Mouse (Mus musculus) MEL (cell line): ENCODE results near the gene Rhbdl3. TPM values are rescaled to one million over a fixed set of nuclear protein-coding genes. Genes with fewer than 3 reads are reported as not detected.
A peak's percentile ranks its signal among the peaks of the same experiment; 100 is the strongest.
"Not testable (repeated sequence)": the region's sequence is repeated elsewhere in the genome, so short reads cannot be mapped to it uniquely, and the experiment has no call there.

ENCODE experiments used
- DNase-seq: peaks from one replicate; pipeline ENCODE4 v3.0.0; 2011; ENCODE audit warnings: low read depth, low spot score
- H3K27ac ChIP-seq: 2 replicates; pipeline ENCODE4 v1.5.1; 2012; ENCODE audit warnings: low read depth, mild to moderate bottlenecking, control low read depth, low read length, moderate library complexity; ENCODE audit not compliant: control insufficient read depth
- H3K27me3 ChIP-seq, 2 experiments: fragments of 150-350 bp in 1 of 2; sonication (generic) in 1 of 2; 2 replicates each; pipeline ENCODE4 v1.6.1; 2012; ENCODE audit warnings: low read length in 2 of 2, mild to moderate bottlenecking in 2 of 2, improper control_type of control experiment in 1 of 2, moderate library complexity in 1 of 2; ENCODE audit not compliant: insufficient read depth in 2 of 2, control insufficient read depth in 1 of 2
- H3K36me3 ChIP-seq, 2 experiments: 2 replicates each; pipeline ENCODE4 v1.6.1; 2012 to 2014; ENCODE audit warnings: low read length in 2 of 2, improper control_type of control experiment in 1 of 2, inconsistent platforms in 1 of 2, mild to moderate bottlenecking in 1 of 2; ENCODE audit not compliant: insufficient read depth in 2 of 2, control insufficient read depth in 1 of 2
- H3K4me1 ChIP-seq, 2 experiments: fragments of 150-350 bp in 1 of 2; sonication (generic) in 1 of 2; 2 replicates each; pipeline ENCODE4 v1.6.1; 2012; ENCODE audit warnings: low read length in 2 of 2, improper control_type of control experiment in 1 of 2, mild to moderate bottlenecking in 1 of 2; ENCODE audit not compliant: insufficient read depth in 2 of 2, control insufficient read depth in 1 of 2
- H3K4me3 ChIP-seq, 2 experiments: fragments of 150-350 bp in 1 of 2; sonication (generic) in 1 of 2; 2 replicates each; pipeline ENCODE4 v1.5.1; 2012; ENCODE audit warnings: low read depth in 2 of 2, low read length in 2 of 2, mild to moderate bottlenecking in 2 of 2, moderate library complexity in 2 of 2, control low read depth in 1 of 2, improper control_type of control experiment in 1 of 2; ENCODE audit not compliant: control insufficient read depth in 1 of 2, insufficient read depth in 1 of 2
- H3K79me2 ChIP-seq: 2 replicates; pipeline ENCODE4 v1.6.1; 2012; ENCODE audit warnings: mild to moderate bottlenecking, low read length, moderate library complexity; ENCODE audit not compliant: control insufficient read depth, poor library complexity, insufficient read depth
- H3K9ac ChIP-seq: 2 replicates; pipeline ENCODE4 v1.6.1; 2012; ENCODE audit warnings: low read depth, mild to moderate bottlenecking, control low read depth, low read length, moderate library complexity; ENCODE audit not compliant: control insufficient read depth, poor library complexity, severe bottlenecking
- H3K9me3 ChIP-seq: fragments of 150-350 bp; sonication (generic); replicated peaks from 2 replicates; pipeline ENCODE4 v1.6.1; 2012; ENCODE audit warnings: mild to moderate bottlenecking, low read length, improper control_type of control experiment, moderate library complexity; ENCODE audit not compliant: insufficient read depth
- CTCF ChIP-seq, 3 experiments: IDR thresholded peaks in 2 of 3; conservative IDR thresholded peaks in 1 of 3; 2 replicates each; pipeline ENCODE4 v1.5.1; 2011 to 2012; ENCODE audit warnings: low read length in 3 of 3, low read depth in 2 of 3, mild to moderate bottlenecking in 2 of 3, improper control_type of control experiment in 1 of 3, inconsistent platforms in 1 of 3, mixed read lengths in 1 of 3, moderate library complexity in 1 of 3; ENCODE audit not compliant: control insufficient read depth in 1 of 3, insufficient read depth in 1 of 3, poor library complexity in 1 of 3, severe bottlenecking in 1 of 3
- ETS1 ChIP-seq: IDR thresholded peaks from 2 replicates; pipeline ENCODE4 v1.6.1; 2012; ENCODE audit warnings: low read depth, mild to moderate bottlenecking, inconsistent platforms, low read length, improper control_type of control experiment, moderate library complexity
- HCFC1 ChIP-seq: IDR thresholded peaks from 2 replicates; pipeline ENCODE4 v1.6.1; 2012; ENCODE audit warnings: low read depth, mild to moderate bottlenecking, inconsistent platforms, low read length, improper control_type of control experiment, moderate library complexity
- KAT2A ChIP-seq: conservative IDR thresholded peaks from 2 replicates; pipeline ENCODE4 v1.6.1; 2012; ENCODE audit warnings: low read depth, low read length, improper control_type of control experiment, inconsistent platforms
- MYC ChIP-seq: IDR thresholded peaks from 2 replicates; pipeline ENCODE4 v1.6.1; 2011; ENCODE audit warnings: low read depth, mild to moderate bottlenecking, low read length, improper control_type of control experiment, moderate library complexity
- NRF1 ChIP-seq: IDR thresholded peaks from 2 replicates; pipeline ENCODE4 v1.6.1; 2014; ENCODE audit warnings: low read depth, mild to moderate bottlenecking, inconsistent platforms, low read length, improper control_type of control experiment, moderate library complexity; ENCODE audit not compliant: poor library complexity, insufficient read depth, severe bottlenecking
- POLR2AphosphoS5 ChIP-seq: IDR thresholded peaks from 2 replicates; pipeline ENCODE4 v1.6.1; 2012; ENCODE audit warnings: low read depth, borderline replicate concordance, mild to moderate bottlenecking, inconsistent platforms, low read length, moderate library complexity, mixed read lengths
- RAD21 ChIP-seq: IDR thresholded peaks from 2 replicates; pipeline ENCODE4 v1.6.1; 2011; ENCODE audit warnings: mild to moderate bottlenecking, low read depth, low read length, improper control_type of control experiment
- TAL1 ChIP-seq: IDR thresholded peaks from 2 replicates; pipeline ENCODE4 v1.6.1; 2012; ENCODE audit warnings: mild to moderate bottlenecking, inconsistent platforms, low read length, moderate library complexity, mixed read lengths
- TBP ChIP-seq: IDR thresholded peaks from 2 replicates; pipeline ENCODE4 v1.8.0; 2011; ENCODE audit warnings: low read depth, low read length, improper control_type of control experiment
- polyA plus RNA-seq, 2 experiments: library from polyadenylated mRNA; stranded (reverse) in 1 of 2; unstranded in 1 of 2; fragments of >175 nt in 1 of 2; fragments of >200 nt in 1 of 2; gene quantifications; 2 replicates each; pipeline versions ENCODE4 v1.2.1 to v1.2.4; 2012; ENCODE audit warnings: low replicate concordance in 2 of 2, low read depth in 1 of 2; ENCODE audit not compliant: insufficient read length in 2 of 2, insufficient read depth in 1 of 2, missing spikeins in 1 of 2
- total RNA-seq: library from RNA; depleted of rRNA; stranded (reverse); fragments of 300-350 nt; gene quantifications from 2 replicates; pipeline ENCODE4 v1.2.3, GENCODE M21; 2012

Rhbdl3 gene
- total and polyA plus RNA-seq, 3 experiments = 0.04 to 0.11 TPM; not detected in 1

DNA sequence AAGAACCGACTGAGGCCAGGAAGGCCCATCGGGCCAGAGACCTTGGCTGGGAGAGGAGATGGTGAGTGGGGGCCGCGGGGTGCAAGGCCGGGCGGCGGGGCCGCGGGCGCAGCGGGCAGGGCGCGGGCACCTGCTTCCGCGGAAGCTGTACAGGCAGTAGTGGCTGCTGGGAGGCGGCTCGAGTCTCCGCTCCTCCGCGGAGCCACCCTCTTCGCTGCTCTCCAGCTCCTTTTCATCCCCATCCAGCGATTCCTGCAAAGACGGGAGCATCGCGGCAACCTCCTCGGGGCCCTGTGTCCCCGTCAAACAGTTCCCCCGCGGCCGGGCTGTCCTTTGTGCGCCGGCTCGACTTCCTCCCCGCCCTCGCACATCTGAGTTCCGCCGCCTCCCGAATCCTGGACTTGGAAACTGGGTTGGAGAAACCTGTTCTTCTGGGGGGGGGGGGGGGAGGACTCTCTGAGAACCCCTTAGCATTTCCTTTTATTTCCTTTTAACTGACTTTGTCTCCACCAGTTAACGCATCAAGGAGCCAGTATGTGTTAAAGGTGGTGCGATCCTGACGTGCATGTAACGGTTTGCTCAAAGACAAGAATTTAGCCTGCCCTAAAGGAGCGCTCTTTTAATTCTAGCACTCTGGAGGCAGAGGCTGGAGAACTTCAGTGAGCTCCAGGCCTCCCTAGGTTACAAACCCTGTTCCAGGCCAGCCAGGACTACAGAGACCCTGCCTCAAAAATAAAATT lies 77.2 kb downstream of the Rhbdl3 start, which contains the start of gene 5730455P16Rik (continued):
- TF ChIP-seq RAD21 = no peak
- TF ChIP-seq ETS1 = peak; percentile 68
- no peak for TF ChIP-seq TAL1
- TF ChIP-seq POLR2AphosphoS5 = no peak
- no peak; the same call in 1 of the 2 replicates for TF ChIP-seq KAT2A

DNA sequence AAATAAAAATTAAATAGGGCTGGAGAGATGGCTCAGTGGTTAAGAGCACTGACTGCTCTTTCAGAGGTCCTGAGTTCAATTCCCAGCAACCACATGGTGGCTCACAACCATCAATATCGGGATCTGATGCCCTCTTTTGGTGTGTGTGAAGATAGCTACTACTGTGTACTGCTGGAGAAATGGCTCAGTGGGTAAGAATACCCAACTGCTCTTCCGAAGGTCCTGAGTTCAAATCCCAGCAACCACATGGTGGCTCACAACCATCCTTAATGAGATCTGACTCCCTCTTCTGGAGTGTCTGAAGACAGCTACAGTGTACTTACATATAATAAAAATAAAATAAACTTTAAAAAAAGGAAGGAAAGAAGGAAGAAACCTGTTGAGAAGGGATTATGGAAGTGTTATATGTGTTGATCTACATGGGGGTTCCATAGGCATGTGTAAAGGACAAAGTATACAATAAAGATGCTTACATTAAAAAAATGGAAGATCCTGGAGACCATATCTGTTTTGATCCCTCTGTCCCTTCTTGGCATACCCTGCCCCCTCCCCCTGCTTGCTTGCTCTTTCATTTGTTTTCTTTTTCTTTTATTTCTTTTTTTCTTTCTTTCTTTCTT lies 77.8 kb downstream of the Rhbdl3 start:
- not testable (repeated sequence) for H3K4me1 ChIP-seq, H3K27me3 ChIP-seq, H3K9me3 ChIP-seq
- peak; percentile 86 for DNase-seq
- H3K27ac ChIP-seq = peak overlapping the region; percentile 95
- H3K36me3 ChIP-seq = peaks cover 0 to 16% of the 10 kb centered on the region in 2 experiments; a peak in 2 of 4 replicates
- peak overlapping the region; percentile 99 for H3K9ac ChIP-seq
- H3K79me2 ChIP-seq = peaks cover 19% of the 10 kb centered on the region
- H3K4me3 ChIP-seq = peak overlapping the region; percentile 51 to 97
- 0 out of 2 replicates have a peak, but pooled peaks have one; percentile 54 for TF ChIP-seq MYC
- TF ChIP-seq NRF1 = 0 out of 2 replicates have a peak, but pooled peaks have one; percentile 7
- TF ChIP-seq CTCF (IDR thresholded peaks at IDR 0.05 in 2 of 3, conservative IDR thresholded peaks at IDR 0.05 in 1 of 3; ENCODE audit: control insufficient read depth in 1 of 3, insufficient read depth in 1 of 3, low read depth in 2 of 3, low read length in 3 of 3, poor library complexity in 1 of 3, severe bottlenecking in 1 of 3) = peak in 2 of 3 experiments; percentile 8 to 38; a peak in 2 of 6 replicates
- TF ChIP-seq TBP = peak; percentile 98

DNA sequence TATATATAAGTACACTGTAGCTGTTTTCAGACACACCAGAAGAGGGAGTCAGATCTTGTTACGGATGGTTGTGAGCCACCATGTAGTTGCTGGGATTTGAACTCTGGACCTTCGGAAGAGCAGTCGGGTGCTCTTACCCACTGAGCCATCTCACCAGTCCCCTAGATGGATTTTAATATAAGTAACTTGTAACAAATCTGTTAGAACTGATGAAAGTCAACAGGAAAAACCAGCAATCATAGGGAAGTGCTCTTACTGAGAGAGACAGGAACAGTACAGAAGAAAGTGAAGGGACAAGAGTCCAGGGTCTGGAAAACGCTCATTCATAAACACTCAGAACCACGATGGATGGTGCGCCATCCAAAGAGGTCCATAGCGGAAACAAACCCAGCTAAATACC lies 78.5 kb downstream of the Rhbdl3 start:
- H3K27me3 ChIP-seq = not testable (repeated sequence)
- H3K79me2 ChIP-seq = peaks cover 22% of the 10 kb centered on the region
- peak; percentile 74 for TF ChIP-seq TBP
- TF ChIP-seq HCFC1 = 0 out of 2 replicates have a peak, but pooled peaks have one; percentile 5
- TF ChIP-seq, all 39 proteins: peak for 2; not testable (repeated sequence) for 37
- H3K9ac ChIP-seq, DNase-seq, H3K27ac ChIP-seq, H3K9me3 ChIP-seq, H3K4me3 ChIP-seq, H3K4me1 ChIP-seq: not testable (repeated sequence)
- peaks cover 0 to 16% of the 10 kb centered on the region in 2 experiments; a peak in 2 of 4 replicates for H3K36me3 ChIP-seq
